Mouse (Mus musculus): ENCODE measurements around the gene Sgcg. TPM values are rescaled to one million over a fixed set of nuclear protein-coding genes. Genes with fewer than 3 reads are reported as not detected.

Gene Sgcg
- polyA plus RNA-seq, 2 experiments: 9.5 to 12.5 TPM

DNA sequence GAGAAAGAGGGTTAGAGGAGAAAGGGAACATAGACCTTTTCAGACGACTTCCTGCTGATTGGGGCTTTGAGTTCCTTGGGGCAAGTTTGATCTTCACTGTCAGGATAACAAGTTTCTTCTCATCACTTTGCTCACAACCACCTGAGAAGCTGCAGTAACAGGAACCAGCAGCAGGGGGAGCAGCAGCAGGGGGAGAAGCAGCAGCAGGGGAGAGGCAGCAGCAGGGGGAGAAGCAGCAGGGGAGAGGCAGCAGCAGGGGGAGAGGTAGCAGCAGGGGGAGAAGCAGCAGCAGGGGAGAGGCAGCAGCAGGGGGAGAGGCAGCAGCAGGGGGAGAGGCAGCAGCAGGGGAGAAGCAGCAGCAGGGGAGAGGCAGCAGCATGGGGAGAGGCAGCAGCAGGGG, 19.0 kb upstream of the Sgcg start:
- DNase-seq (ENCODE audit: low spot score): no peak
- WGBS: 38% methylated on average over 1 of the region's 1 CpGs
- H3K27ac ChIP-seq (replicated peaks; ENCODE audit: low read depth, low read length): no peak overlapping the region

GRCm38 (mm10) chr14:61274414-61275198, 16.3 kb upstream of the Sgcg start:
- H3K4me3 ChIP-seq (replicated peaks; ENCODE audit: low read length): peak overlapping the region; percentile 22
- DNase-seq (ENCODE audit: low spot score) (no peak), ATAC-seq (ENCODE audit: low FRiP score, low read depth) (no peak)
- H3K9me3 ChIP-seq (ENCODE audit: control insufficient read depth, low read length): no peaks in the 10 kb centered on the region
- H3K9ac ChIP-seq (ENCODE audit: low read depth, low read length, severe bottlenecking): 0 out of 2 replicates have a peak overlapping the region, but pooled peaks have one; percentile 17
- 5% methylated on average over 37 of the region's 38 CpGs for WGBS
- no peaks in the 10 kb centered on the region for H3K36me3 ChIP-seq (ENCODE audit: control insufficient read depth, insufficient read depth, low read length)
- H3K4me1 ChIP-seq (ENCODE audit: control insufficient read depth, insufficient read depth, low read length): no peaks in the 10 kb centered on the region
- no peak overlapping the region for H3K27ac ChIP-seq (replicated peaks; ENCODE audit: low read depth, low read length)
- no peak for TF ChIP-seq POLR2A (IDR thresholded peaks at IDR 0.05; ENCODE audit: borderline replicate concordance, extremely low read depth, insufficient read depth, insufficient read length)
- peak overlapping the region; percentile 40 for H3K4me2 ChIP-seq (replicated peaks; ENCODE audit: low read depth, low read length, severe bottlenecking)
- H3K27me3 ChIP-seq (ENCODE audit: control insufficient read depth, insufficient read depth, low read length): peaks cover 28% of the 10 kb centered on the region

More for the DNA sequence above, 19.0 kb upstream of the Sgcg start:
- Histone ChIP-seq H3K9ac (ENCODE audit: low read depth, low read length, severe bottlenecking) (no peak overlapping the region), H3K27me3 (ENCODE audit: control insufficient read depth, insufficient read depth, low read length) (peaks cover 28% of the 10 kb centered on the region), H3K4me1 (ENCODE audit: control insufficient read depth, insufficient read depth, low read length) (no peaks in the 10 kb centered on the region), H3K36me3 (ENCODE audit: control insufficient read depth, insufficient read depth, low read length) (no peaks in the 10 kb centered on the region), H3K4me3 (replicated peaks; ENCODE audit: low read length) (no peak overlapping the region), H3K9me3 (ENCODE audit: control insufficient read depth, low read length) (no peaks in the 10 kb centered on the region), H3K4me2 (replicated peaks; ENCODE audit: low read depth, low read length, severe bottlenecking) (no peak overlapping the region)
- no peak for TF ChIP-seq POLR2A (IDR thresholded peaks at IDR 0.05; ENCODE audit: borderline replicate concordance, extremely low read depth, insufficient read depth, insufficient read length)
- no peak for ATAC-seq (ENCODE audit: low FRiP score, low read depth)

DNA sequence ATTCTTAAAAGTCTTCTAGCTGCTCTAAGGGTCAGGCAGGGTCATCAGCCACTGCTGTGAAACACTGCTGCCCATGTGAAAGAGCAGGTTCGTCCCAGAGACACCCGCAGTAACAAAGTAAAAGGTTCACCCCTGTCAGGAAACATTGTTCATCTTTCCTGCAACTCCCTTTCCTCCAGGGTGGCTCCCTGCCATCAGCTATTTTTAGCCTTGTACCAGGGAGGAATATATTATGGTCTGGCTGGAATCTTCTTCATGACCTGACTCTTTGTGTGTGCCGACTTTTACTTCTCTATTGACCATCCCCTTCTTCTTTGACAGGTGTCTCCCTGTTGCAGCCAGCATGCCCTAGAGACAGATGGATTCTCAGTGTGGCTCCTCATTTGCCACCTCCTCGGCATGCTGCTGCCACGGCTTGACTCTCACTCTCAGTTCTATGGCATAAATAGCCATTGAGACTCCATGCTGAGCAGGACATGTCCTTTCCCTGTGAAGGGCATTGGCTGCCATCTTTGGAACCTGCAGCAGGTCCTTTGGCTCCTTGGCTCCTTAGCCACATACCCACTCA, 9.7 kb upstream of the Sgcg start:
- Histone ChIP-seq H3K4me3 (replicated peaks; ENCODE audit: low read length) (no peak overlapping the region), H3K27ac (replicated peaks; ENCODE audit: low read depth, low read length) (no peak overlapping the region), H3K36me3 (ENCODE audit: control insufficient read depth, insufficient read depth, low read length) (no peaks in the 10 kb centered on the region), H3K4me2 (replicated peaks; ENCODE audit: low read depth, low read length, severe bottlenecking) (no peak overlapping the region), H3K27me3 (ENCODE audit: control insufficient read depth, insufficient read depth, low read length) (no peaks in the 10 kb centered on the region; the same call in 1 of the 2 replicates), H3K4me1 (ENCODE audit: control insufficient read depth, insufficient read depth, low read length) (no peaks in the 10 kb centered on the region), H3K9ac (ENCODE audit: low read depth, low read length, severe bottlenecking) (no peak overlapping the region), H3K9me3 (ENCODE audit: control insufficient read depth, low read length) (no peaks in the 10 kb centered on the region)
- WGBS: 65% methylated on average over 5 of the region's 5 CpGs
- TF ChIP-seq POLR2A (IDR thresholded peaks at IDR 0.05; ENCODE audit: borderline replicate concordance, extremely low read depth, insufficient read depth, insufficient read length): no peak
- ATAC-seq (ENCODE audit: low FRiP score, low read depth): no peak
- no peak for DNase-seq (ENCODE audit: low spot score)

DNA sequence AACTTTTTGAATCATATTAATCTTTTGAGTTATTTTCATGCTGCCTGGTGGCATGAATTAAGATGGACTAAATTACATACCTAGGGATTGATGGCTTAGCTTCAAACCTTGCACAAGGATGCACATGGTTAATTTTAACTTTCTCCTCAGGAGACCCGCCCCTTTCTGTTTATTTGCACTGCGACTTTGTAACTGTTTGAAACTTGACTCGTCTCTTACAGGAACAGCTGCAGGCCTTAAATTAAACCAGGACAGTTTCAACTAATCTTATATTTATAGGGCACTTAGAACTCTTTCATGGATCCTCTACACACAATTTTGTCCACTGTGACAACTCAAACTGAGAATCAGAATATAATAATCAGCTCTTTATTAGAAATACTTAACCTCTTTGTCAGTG, 794 bp upstream of the Sgcg start:
- H3K27ac ChIP-seq (replicated peaks; ENCODE audit: low read depth, low read length): no peak overlapping the region
- ATAC-seq (ENCODE audit: low FRiP score, low read depth) (peak; percentile 50), DNase-seq (ENCODE audit: low spot score) (peak; percentile 16)
- no peak overlapping the region for H3K9ac ChIP-seq (ENCODE audit: low read depth, low read length, severe bottlenecking)
- no peak overlapping the region for H3K4me3 ChIP-seq (replicated peaks; ENCODE audit: low read length)
- H3K9me3 ChIP-seq (ENCODE audit: control insufficient read depth, low read length): no peaks in the 10 kb centered on the region
- no peaks in the 10 kb centered on the region for H3K36me3 ChIP-seq (ENCODE audit: control insufficient read depth, insufficient read depth, low read length)
- H3K4me1 ChIP-seq (ENCODE audit: control insufficient read depth, insufficient read depth, low read length): no peaks in the 10 kb centered on the region
- no peaks in the 10 kb centered on the region for H3K27me3 ChIP-seq (ENCODE audit: control insufficient read depth, insufficient read depth, low read length)
- no peak overlapping the region for H3K4me2 ChIP-seq (replicated peaks; ENCODE audit: low read depth, low read length, severe bottlenecking)
- TF ChIP-seq POLR2A (IDR thresholded peaks at IDR 0.05; ENCODE audit: borderline replicate concordance, extremely low read depth, insufficient read depth, insufficient read length): no peak
- 7% methylated on average over 3 of the region's 3 CpGs for WGBS

GRCm38 (mm10) chr14:61252596-61253388, 5.5 kb downstream of the Sgcg start:
- TF ChIP-seq POLR2A (IDR thresholded peaks at IDR 0.05; ENCODE audit: borderline replicate concordance, extremely low read depth, insufficient read depth, insufficient read length): no peak

More at GRCm38 (mm10) chr14:61252596-61253388, 5.5 kb downstream of the Sgcg start:
- Histone ChIP-seq H3K4me2 (replicated peaks; ENCODE audit: low read depth, low read length, severe bottlenecking) (no peak overlapping the region), H3K36me3 (ENCODE audit: control insufficient read depth, insufficient read depth, low read length) (no peaks in the 10 kb centered on the region), H3K4me1 (ENCODE audit: control insufficient read depth, insufficient read depth, low read length) (no peaks in the 10 kb centered on the region), H3K27me3 (ENCODE audit: control insufficient read depth, insufficient read depth, low read length) (no peaks in the 10 kb centered on the region), H3K9ac (ENCODE audit: low read depth, low read length, severe bottlenecking) (no peak overlapping the region), H3K4me3 (replicated peaks; ENCODE audit: low read length) (no peak overlapping the region), H3K9me3 (ENCODE audit: control insufficient read depth, low read length) (peaks cover 8% of the 10 kb centered on the region; the same call in 1 of the 2 replicates), H3K27ac (replicated peaks; ENCODE audit: low read depth, low read length) (no peak overlapping the region)
- no peak for ATAC-seq (ENCODE audit: low FRiP score, low read depth)
- WGBS: 79% methylated on average over 15 of the region's 15 CpGs
- DNase-seq (ENCODE audit: low spot score): no peak

Data from limb, embryonic 14.5 days (tissue).